Mouse (Mus musculus) effector memory CD4-positive, alpha-beta T cell, adult 7 months (primary cell): ENCODE measurements around the gene Gm10600. TPM values are rescaled to one million over a fixed set of nuclear protein-coding genes. Genes with fewer than 3 reads are reported as not detected.

Source experiments
- polyA plus RNA-seq: library from polyadenylated mRNA; unstranded; fragments of 100-300 nt; shearing (Covaris generic); gene quantifications from one replicate; pipeline ENCODE4 v1.2.1, GENCODE M21; 2017

The Gm10600 gene
- not detected for polyA plus RNA-seq

DNA sequence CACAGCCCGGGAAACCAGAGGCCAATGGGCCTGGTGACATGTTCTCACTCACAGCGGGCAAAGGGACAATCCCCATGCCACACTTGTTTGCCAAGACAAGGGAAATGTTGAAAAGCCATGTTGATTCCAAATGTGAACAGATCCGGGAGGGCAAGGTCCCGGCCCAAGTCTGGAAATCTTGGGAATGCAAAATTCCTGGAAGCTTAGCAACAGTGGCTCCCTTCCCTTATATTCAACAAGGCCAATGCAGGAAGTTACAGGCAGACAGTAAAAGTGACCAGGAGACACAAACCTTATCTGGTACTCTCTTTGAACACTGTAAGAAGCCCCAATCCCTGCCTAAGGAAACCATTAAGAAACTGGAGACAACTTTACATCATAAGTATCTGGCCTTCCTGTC lies at the start of gene Gm10600:
TSS of gene Gm10600 (plus strand) at position 301 of the 400 bp plus-strand sequence.

DNA sequence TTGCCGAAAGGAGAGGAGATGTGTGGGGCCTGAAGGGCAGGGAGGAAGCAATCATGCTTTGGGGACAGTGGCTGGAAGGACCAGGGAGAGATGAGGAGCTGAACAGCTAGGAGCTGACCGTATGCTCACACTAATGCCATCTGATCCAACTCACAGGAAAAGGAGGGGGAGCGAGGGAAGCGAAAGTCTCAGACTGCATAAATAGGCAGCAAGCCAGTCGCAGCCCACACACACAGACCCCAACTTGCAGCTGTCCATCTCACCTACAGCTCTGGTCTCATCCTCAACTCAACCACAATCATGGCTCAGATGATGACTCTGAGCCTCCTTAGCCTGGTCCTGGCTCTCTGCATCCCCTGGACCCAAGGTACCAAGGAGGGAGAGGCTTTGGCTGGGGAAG lies 15.0 kb downstream of the Gm10600 start, which contains the start of gene Ccl21b:
TSS of gene Ccl21b (plus strand) at position 301 of the 400 bp plus-strand sequence.

Other genes starting within 250 kb of the Gm10600 start
- gene Gm21093, start 205.9 kb upstream of the Gm10600 start, polyA plus RNA-seq: not detected
- gene Gm3893, start 149.4 kb upstream of the Gm10600 start, polyA plus RNA-seq: not detected
- not detected for gene Gm13304, start 125.8 kb upstream of the Gm10600 start, polyA plus RNA-seq
- not detected for gene Gm13306, start 87.2 kb upstream of the Gm10600 start, polyA plus RNA-seq
- gene Gm13305, start 72.0 kb upstream of the Gm10600 start, polyA plus RNA-seq: not detected
- gene Ccl21b, start 15.1 kb downstream of the Gm10600 start, polyA plus RNA-seq: not detected
- gene Gm21953, start 53.6 kb downstream of the Gm10600 start, polyA plus RNA-seq: not detected
- not detected for gene Fam205a3, start 77.7 kb downstream of the Gm10600 start, polyA plus RNA-seq
- not detected for gene Gm21586, start 198.7 kb downstream of the Gm10600 start, polyA plus RNA-seq
- gene Gm2163, start 226.1 kb downstream of the Gm10600 start, polyA plus RNA-seq: not detected